Mouse (Mus musculus) hindbrain, postnatal 0 days (tissue): Measurements from ENCODE around the gene Casp8. TPM values are rescaled to one million over a fixed set of nuclear protein-coding genes. Genes with fewer than 3 reads are reported as not detected.
"Not testable (repeated sequence)": the region's sequence is repeated elsewhere in the genome, so short reads cannot be mapped to it uniquely, and the experiment has no call there.

Source experiments
- ATAC-seq: fragments of 200-750 bp; cut with Nextera tagmentation; 2 replicates; pipeline ENCODE4 v1.8.0; 2017; ENCODE audit warnings: mild to moderate bottlenecking, moderate TSS enrichment, moderate library complexity
- DNase-seq: peaks from one replicate; pipeline ENCODE4 v3.0.0-alpha.2; 2015; ENCODE audit warnings: low spot score
- H3K27ac ChIP-seq: fragments of 300-500 bp; sonication (generic); 2 replicates; pipeline ENCODE4 v1.5.1; 2014; ENCODE audit warnings: mild to moderate bottlenecking
- H3K27me3 ChIP-seq: fragments of 300-500 bp; sonication (generic); 2 replicates; pipeline ENCODE4 v1.6.1; 2014; ENCODE audit warnings: low read length, mixed read lengths; ENCODE audit not compliant: insufficient read depth
- H3K36me3 ChIP-seq: fragments of 300-500 bp; sonication (generic); 2 replicates; pipeline ENCODE4 v1.6.1; 2014; ENCODE audit warnings: low read length, mixed read lengths; ENCODE audit not compliant: insufficient read depth
- H3K4me1 ChIP-seq: fragments of 300-500 bp; sonication (generic); 2 replicates; pipeline ENCODE4 v1.6.1; 2014; ENCODE audit warnings: antibody characterized with exemption, low read length, mixed read lengths; ENCODE audit not compliant: insufficient read depth
- H3K4me2 ChIP-seq: fragments of 300-500 bp; sonication (generic); 2 replicates; pipeline ENCODE4 v1.6.1; 2014; ENCODE audit warnings: low read depth, mild to moderate bottlenecking, low read length, moderate library complexity, mixed read lengths
- H3K4me3 ChIP-seq: fragments of 300-500 bp; sonication (generic); 2 replicates; pipeline ENCODE4 v1.5.1; 2014; ENCODE audit warnings: low read length
- H3K9ac ChIP-seq: fragments of 300-500 bp; sonication (generic); replicated peaks from 2 replicates; pipeline ENCODE4 v1.6.1; 2014; ENCODE audit warnings: mild to moderate bottlenecking, low read length, moderate library complexity, mixed read lengths
- H3K9me3 ChIP-seq: fragments of 300-500 bp; sonication (generic); 2 replicates; pipeline ENCODE4 v1.6.1; 2016; ENCODE audit warnings: low read length, mixed read lengths
- CTCF ChIP-seq: IDR thresholded peaks from 2 replicates; pipeline ENCODE4 v1.5.1; 2016; ENCODE audit warnings: antibody characterized with exemption, control low read depth, low read depth
- WGBS: fragments of 180-500 bp; shearing (Covaris S2); extraction: QIAGEN DNeasy Blood & Tissue Kit; methylation state at CpG from one replicate; pipeline ENCODE4 v1.1.7; 2014; 5-methylcytosine and 5-hydroxymethylcytosine counted together
- polyA plus RNA-seq: library from polyadenylated mRNA; unstranded; fragments of >200 nt; fragmentation: Nextera tagmentation; extraction: Ambion mirVana; gene quantifications from 2 replicates; pipeline ENCODE4 v1.2.1, GENCODE M21; 2015
- total RNA-seq: library from RNA; depleted of rRNA; stranded (reverse); fragments of >200 nt; gene quantifications from 2 replicates; pipeline ENCODE4 v1.2.3, GENCODE M21; 2014; rRNA removed

Casp8 gene
- total and polyA plus RNA-seq, 2 experiments from 2014 or later, result 3.0 to 5.4 TPM

GRCm38 (mm10) chr1:58885646-58886045 is 90.5 kb downstream of the Casp8 start:
- no peak for TF ChIP-seq CTCF
- no peaks in the 10 kb centered on the region for H3K9me3 ChIP-seq
- H3K36me3 ChIP-seq, result no peaks in the 10 kb centered on the region
- 77% methylated on average over 4 of the region's 4 CpGs for WGBS
- DNase-seq (no peak), ATAC-seq (no peak)
- H3K4me2 ChIP-seq, result no peak overlapping the region
- H3K9ac ChIP-seq, result no peak overlapping the region
- H3K4me3 ChIP-seq, result no peak overlapping the region
- H3K4me1 ChIP-seq, result no peaks in the 10 kb centered on the region
- no peak overlapping the region for H3K27ac ChIP-seq
- H3K27me3 ChIP-seq, result no peaks in the 10 kb centered on the region

- no peak overlapping the region for H3K9ac ChIP-seq
- no peaks in the 10 kb centered on the region for H3K36me3 ChIP-seq
- H3K4me1 ChIP-seq, result no peaks in the 10 kb centered on the region
- no peak overlapping the region for H3K4me2 ChIP-seq
- DNase-seq (no peak), ATAC-seq (no peak)
- no peak overlapping the region for H3K4me3 ChIP-seq
- no peaks in the 10 kb centered on the region for H3K27me3 ChIP-seq
- TF ChIP-seq CTCF, result no peak
- H3K27ac ChIP-seq, result no peak overlapping the region
- H3K9me3 ChIP-seq, result no peaks in the 10 kb centered on the region
- WGBS, result 59% methylated on average over 5 of the region's 5 CpGs
Observed at GRCm38 (mm10) chr1:58889826-58890546, 94.8 kb downstream of the Casp8 start.

GRCm38 (mm10) chr1:58890697-58891290 is 95.6 kb downstream of the Casp8 start:
- not testable (repeated sequence) for H3K9ac ChIP-seq, H3K4me1 ChIP-seq, DNase-seq, H3K4me3 ChIP-seq, H3K27me3 ChIP-seq, H3K27ac ChIP-seq, H3K36me3 ChIP-seq, ATAC-seq, H3K9me3 ChIP-seq, H3K4me2 ChIP-seq
- WGBS, result 80% methylated on average over 4 of the region's 5 CpGs

- H3K27me3 ChIP-seq, ATAC-seq, H3K4me2 ChIP-seq, H3K4me3 ChIP-seq, DNase-seq, H3K36me3 ChIP-seq, H3K9me3 ChIP-seq, H3K4me1 ChIP-seq, H3K27ac ChIP-seq, H3K9ac ChIP-seq: not testable (repeated sequence)
- WGBS, result 77% methylated on average over 2 of the region's 2 CpGs
Observed at GRCm38 (mm10) chr1:58891481-58892170, 96.5 kb downstream of the Casp8 start.

- H3K4me2 ChIP-seq, H3K9me3 ChIP-seq, ATAC-seq, H3K36me3 ChIP-seq, H3K27ac ChIP-seq, DNase-seq, H3K4me1 ChIP-seq, H3K4me3 ChIP-seq, H3K27me3 ChIP-seq, H3K9ac ChIP-seq: not testable (repeated sequence)
- 85% methylated on average over 8 of the region's 8 CpGs for WGBS
Observed at GRCm38 (mm10) chr1:58892386-58892785, 97.2 kb downstream of the Casp8 start.

Other genes with a start within 250 kb of the Casp8 start
- gene Fam126b, start 209.1 kb upstream of the Casp8 start, total RNA-seq, result 13.4 and 16.3 TPM in 2 replicates
- 11.1 and 12.3 TPM in 2 replicates for gene Fam126b, start 209.1 kb upstream of the Casp8 start, polyA plus RNA-seq
- 41.2 and 54.6 TPM in 2 replicates for gene Ndufb3, start 209.0 kb upstream of the Casp8 start, total RNA-seq
- 232 and 246 TPM in 2 replicates for gene Ndufb3, start 209.0 kb upstream of the Casp8 start, polyA plus RNA-seq
- gene Als2cr12, start 99.4 kb upstream of the Casp8 start, total RNA-seq, result not detected in 2 replicates
- gene Als2cr12, start 99.4 kb upstream of the Casp8 start, polyA plus RNA-seq, result 0.08 TPM in 1 of 2 replicates, not detected in the other
- gene Cflar, start 83.9 kb upstream of the Casp8 start, total RNA-seq, result 17.6 and 24.4 TPM in 2 replicates
- gene Cflar, start 83.9 kb upstream of the Casp8 start, polyA plus RNA-seq, result 22.4 and 22.5 TPM in 2 replicates
- 44.7 and 72.1 TPM in 2 replicates for gene Trak2, start 178.1 kb downstream of the Casp8 start, total RNA-seq
- 14.7 and 15.7 TPM in 2 replicates for gene Trak2, start 178.1 kb downstream of the Casp8 start, polyA plus RNA-seq
- gene Stradb, start 178.1 kb downstream of the Casp8 start, total RNA-seq, result 33.0 and 42.9 TPM in 2 replicates
- gene Stradb, start 178.1 kb downstream of the Casp8 start, polyA plus RNA-seq, result 85.6 and 95.5 TPM in 2 replicates